Mouse (Mus musculus) heart, postnatal 14 days (tissue): ENCODE results near the gene Ncl. TPM values are rescaled to one million over a fixed set of nuclear protein-coding genes. Genes with fewer than 3 reads are reported as not detected.
A peak's percentile ranks its signal among the peaks of the same experiment; 100 is the strongest.
"Not testable (repeated sequence)": the region's sequence is repeated elsewhere in the genome, so short reads cannot be mapped to it uniquely, and the experiment has no call there.

Experiments
- DNase-seq, 2 experiments: peaks; one replicate each; pipeline ENCODE4 v3.0.0; 2021 to 2022
- intact Hi-C: fragments of 180-260 bp; cut with DNase I; formaldehyde crosslinking; loops from one replicate; pipeline ENCODE4 v1.15.1; 2025
- total RNA-seq, 2 experiments: library from RNA; stranded (reverse); gene quantifications; 2 replicates each; pipeline ENCODE4 v1.2.3; 2021

Gene Ncl
- total RNA-seq, 2 experiments from 2014 or later: 122 to 125 TPM

DNA sequence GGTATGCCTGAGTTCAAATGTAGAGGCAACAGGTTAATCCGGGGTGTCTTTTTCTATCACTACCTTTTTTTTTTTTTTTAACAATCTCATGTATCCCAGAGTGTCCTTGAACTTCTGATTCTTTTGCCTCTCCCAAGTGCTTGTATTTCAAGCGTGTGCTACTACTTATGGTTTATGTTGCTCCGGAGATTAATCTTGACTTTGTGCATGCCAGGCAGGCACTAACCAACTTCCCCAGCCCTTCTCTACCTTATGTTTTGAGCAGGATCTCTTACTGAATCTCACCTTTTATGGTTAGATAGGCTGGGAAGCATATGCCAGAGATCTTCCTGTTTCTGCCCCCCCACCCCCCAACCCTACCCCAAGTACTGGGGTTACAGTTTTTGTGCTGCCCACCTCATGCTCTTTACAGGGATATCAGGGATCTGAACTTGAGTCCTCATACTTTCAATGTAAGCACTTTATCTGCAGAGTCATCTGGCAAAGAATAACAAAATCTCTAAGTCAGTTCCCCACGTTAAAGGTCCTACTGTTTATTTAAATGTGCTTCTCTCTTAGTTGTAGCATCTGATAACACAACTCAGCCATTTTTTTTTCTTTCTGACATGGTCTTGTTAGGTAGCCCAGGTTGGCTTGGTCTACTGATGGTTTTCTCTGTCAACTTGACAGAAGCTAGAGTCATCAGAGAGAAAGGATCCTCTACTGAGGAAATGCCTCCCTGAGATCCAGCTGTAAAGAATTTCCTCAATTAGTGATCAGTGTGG, 2.8 kb upstream of the Ncl start:
- intact Hi-C loops: no loop called here

GRCm38 (mm10) chr1:86360441-86360840, 1.2 kb upstream of the Ncl start:
- intact Hi-C loops: no loop called here
- DNase-seq: no peak

More for the DNA sequence above, 2.8 kb upstream of the Ncl start:
- DNase-seq: no peak

GRCm38 (mm10) chr1:86359798-86360179, 589 bp upstream of the Ncl start:
- intact Hi-C loops: no loop called here
- DNase-seq: no peak

DNA sequence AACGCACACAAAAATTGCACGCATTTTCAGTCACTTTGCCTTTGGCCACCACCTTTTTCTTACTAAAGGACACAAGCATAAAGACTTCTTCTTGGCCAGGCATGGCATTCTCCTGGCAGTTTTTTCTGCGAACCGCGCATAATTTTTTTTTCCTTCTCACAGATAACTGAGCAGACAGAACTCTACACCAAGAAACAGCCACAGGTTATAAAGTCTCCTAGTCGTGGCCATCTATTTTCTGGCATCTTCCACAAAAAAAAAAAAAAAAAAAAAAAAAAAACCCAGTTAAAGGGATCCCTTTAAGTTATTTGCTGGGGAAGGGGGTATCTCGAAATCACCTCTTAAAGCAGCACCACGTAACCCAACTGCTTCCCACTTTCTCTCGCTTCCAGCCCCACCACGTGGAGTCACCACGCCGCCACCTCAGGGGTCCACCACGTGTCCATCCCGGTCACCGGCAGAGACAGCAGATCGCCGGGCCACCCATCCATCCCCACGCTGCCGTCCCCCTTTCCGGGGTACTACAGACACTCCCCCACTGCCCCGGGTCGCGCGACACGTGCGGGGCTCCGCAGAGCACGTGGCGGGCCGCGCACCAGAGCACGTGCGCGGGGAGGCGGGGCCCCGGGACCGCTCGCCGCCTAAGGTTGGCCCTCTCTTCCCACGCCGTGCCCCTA, 833 bp downstream of the Ncl start:
- no peak for DNase-seq

GRCm38 (mm10) chr1:86354186-86354585, 5.0 kb downstream of the Ncl start:
- no peak for DNase-seq
- intact Hi-C loops: no loop called here

More for the DNA sequence above, 833 bp downstream of the Ncl start:
- intact Hi-C loops: no loop called here

GRCm38 (mm10) chr1:86350576-86350975, 8.6 kb downstream of the Ncl start:
- intact Hi-C loops: no loop called here
- no peak for DNase-seq

DNA sequence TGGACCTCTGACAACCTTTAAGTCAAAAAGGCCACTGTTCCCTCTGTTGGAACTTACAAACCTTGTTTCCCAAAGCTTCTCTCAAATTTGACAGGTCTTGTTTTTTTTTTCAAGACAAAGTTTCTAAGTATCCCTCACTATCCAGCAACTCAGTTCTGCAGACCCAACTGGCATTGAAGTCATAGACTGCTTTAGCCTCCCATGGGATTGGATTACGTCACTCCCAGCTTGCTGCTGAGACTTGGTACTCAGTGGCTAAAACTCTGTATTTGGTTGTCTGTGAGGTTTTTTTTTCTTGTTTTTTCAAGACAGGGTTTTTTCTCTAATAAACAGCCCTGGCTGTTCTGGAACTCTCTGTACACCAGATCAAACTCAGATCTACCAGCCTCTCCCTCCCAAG, 9.5 kb downstream of the Ncl start:
- peak in 1 of 2 experiments; percentile 28 for DNase-seq
- intact Hi-C loops: loop anchor here (10.0 kb wide), 1 partner anchor 255 kb away; no protein-coding TSS in a partner anchor

GRCm38 (mm10) chr1:86349201-86349600, 10.0 kb downstream of the Ncl start:
- no peak for DNase-seq
- intact Hi-C loops: loop anchor here (10.0 kb wide), 1 partner anchor 254 kb away; no protein-coding TSS in a partner anchor

- intact Hi-C loops: loop anchor here (10.0 kb wide), 1 partner anchor 254 kb away; no protein-coding TSS in a partner anchor
- no peak for DNase-seq
Observed at GRCm38 (mm10) chr1:86348801-86349200, 10.4 kb downstream of the Ncl start.

GRCm38 (mm10) chr1:86348083-86348482, 11.1 kb downstream of the Ncl start:
- no peak for DNase-seq
- intact Hi-C loops: loop anchor here (10.0 kb wide), 1 partner anchor 253 kb away; no protein-coding TSS in a partner anchor

- no peak for DNase-seq
- intact Hi-C loops: loop anchor here (10.0 kb wide), 1 partner anchor 253 kb away; no protein-coding TSS in a partner anchor
Observed at GRCm38 (mm10) chr1:86347716-86348045, 11.5 kb downstream of the Ncl start.

DNA sequence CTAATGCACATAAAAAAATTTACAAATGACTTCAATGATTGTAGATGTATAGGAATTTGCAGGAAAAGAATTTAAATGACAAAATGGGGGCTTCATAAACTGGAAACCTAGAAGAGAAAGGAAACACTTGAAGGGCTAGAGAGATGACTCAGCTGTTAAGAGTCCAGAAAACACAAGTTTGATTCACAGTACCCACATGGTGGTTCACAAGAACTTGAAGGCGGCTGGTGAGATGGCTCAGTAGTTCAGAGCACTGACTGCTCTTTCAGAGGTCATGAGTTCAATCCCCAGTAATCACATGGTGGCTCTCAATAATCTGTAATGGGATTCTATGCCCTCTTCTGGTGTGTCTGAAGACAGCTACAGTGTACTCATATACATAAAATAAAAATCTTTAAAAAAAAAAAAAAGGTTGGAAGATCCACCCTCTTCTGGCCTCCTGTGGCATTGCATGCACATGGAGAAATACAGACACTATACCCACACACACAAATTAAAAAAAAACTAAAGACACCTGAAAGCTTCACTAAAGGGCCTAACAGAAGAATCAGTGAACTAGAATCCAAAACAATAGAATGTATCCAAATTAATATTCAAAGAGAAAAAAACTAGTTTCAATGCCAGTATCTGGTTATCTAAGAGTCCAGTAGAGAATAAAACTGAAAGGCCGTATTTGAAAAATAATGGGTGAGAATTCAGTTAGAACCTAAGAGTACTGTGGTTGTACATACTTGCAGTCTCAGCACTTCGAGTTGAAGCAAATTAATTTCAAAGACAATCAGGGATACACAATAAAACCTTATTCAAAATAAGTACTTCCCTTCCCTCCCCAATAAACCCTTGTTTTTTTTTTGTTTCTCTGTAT, 12.1 kb downstream of the Ncl start:
- intact Hi-C loops: loop anchor here (10.0 kb wide), 1 partner anchor 252 kb away; no protein-coding TSS in a partner anchor
- no peak for DNase-seq

DNA sequence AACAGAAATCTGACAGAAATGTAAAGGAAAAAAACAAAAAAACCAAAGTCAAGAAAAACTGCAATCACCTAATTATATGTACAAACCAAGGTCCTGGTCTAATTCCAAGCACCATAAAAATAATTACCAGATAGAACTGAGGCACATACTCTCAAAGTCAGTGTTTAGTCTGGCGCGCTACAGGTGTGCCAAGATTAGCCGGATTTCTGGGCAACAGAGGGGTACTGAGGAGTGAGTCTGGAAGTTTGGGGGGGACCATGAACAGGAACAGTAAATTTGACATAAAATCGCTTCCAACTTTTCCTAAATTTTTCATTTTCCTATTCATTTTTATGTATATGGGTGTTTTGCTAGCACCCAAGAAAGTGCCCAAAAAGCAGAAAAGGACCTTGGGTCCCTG, 13.2 kb downstream of the Ncl start:
- intact Hi-C loops: loop anchor here (10.0 kb wide), 1 partner anchor 251 kb away; no protein-coding TSS in a partner anchor
- no peak for DNase-seq

- intact Hi-C loops: loop anchor here (10.0 kb wide), 1 partner anchor 250 kb away; no protein-coding TSS in a partner anchor
- no peak for DNase-seq
Observed at GRCm38 (mm10) chr1:86345069-86345468, 14.1 kb downstream of the Ncl start.

DNA sequence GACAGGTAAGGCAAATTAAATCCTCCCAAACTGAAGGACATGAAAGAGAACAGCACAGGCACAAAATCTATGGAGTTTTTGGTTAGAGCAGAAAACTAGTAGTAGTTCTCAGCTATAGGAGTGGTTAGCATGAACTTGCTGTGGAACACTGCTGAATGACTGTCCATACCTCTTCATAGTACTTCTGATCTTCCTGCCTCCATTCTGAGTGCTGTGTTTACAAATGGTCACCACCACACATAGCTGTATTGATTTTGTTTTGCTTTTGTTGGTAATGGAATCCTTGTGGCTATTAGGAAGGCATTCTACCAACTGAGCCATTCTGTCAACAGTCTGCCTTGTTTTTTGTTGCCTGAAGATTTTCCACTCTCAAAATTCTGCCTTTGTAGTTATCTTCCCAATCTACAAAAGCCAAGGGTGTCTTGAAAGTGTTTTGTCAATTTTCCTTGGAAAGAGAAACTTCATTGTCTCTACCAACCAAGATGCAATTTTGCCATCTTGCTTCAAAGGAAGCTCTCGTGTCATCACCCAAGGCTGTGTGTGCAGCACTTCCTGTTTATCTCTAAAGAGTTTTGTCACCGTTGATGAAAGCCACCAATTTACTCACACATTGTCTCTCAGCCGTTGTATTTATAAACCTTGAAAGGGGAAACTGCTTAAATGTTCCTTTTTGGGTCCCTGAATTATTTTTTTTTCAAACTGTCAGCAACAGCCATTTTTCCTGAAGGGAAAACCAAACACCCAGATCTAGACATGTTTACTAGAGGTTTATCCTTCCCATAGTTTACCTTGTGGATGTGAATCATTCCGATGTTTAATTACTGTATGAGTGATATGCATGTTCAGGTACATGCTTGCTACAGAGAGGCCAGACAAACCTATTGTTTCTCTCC, 15.0 kb downstream of the Ncl start:
- intact Hi-C loops: loop anchor here (10.0 kb wide), 1 partner anchor 249 kb away; no protein-coding TSS in a partner anchor
- DNase-seq: no peak

- intact Hi-C loops: loop anchor here (10.0 kb wide), 1 partner anchor 248 kb away; no protein-coding TSS in a partner anchor
- no peak for DNase-seq
Observed at GRCm38 (mm10) chr1:86343087-86343645, 16.0 kb downstream of the Ncl start.

- no peak for DNase-seq
- intact Hi-C loops: loop anchor here (10.0 kb wide), 1 partner anchor 248 kb away; no protein-coding TSS in a partner anchor
Observed at GRCm38 (mm10) chr1:86342371-86342770, 16.8 kb downstream of the Ncl start.

DNA sequence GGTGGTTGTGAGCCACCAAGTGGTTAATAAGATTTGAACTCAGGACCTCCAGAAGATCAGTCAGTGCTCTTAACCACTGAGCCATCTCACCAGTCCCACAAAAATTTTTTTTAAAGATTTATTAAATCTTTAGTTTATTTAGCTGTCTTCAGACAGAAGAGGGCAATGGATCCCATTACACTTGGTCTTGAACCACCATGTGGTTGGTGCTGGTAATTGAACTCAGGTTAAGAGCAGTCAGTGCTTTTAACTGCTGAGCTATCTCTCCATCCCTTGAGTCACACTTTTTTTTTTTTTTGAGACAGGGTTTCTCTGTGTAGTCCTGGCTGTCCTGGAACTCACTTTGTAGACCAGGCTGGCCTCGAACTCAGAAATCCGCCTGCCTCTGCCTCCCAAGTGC, 18.1 kb downstream of the Ncl start:
- DNase-seq: not testable (repeated sequence)
- intact Hi-C loops: loop anchor here (10.0 kb wide), 1 partner anchor 246 kb away; no protein-coding TSS in a partner anchor
